Mouse (Mus musculus) MEL (cell line): ENCODE measurements at regions not wholly inside any gene's neighbourhood (a gene's known extent, or its start where the extent isn't known, plus 50 kb on each side); places are given as distances from the start of the nearest gene placed in this dataset.
A peak's percentile ranks its signal among the peaks of the same experiment; 100 is the strongest.

Source experiments
- DNase-seq: peaks from one replicate; pipeline ENCODE4 v3.0.0; 2011; ENCODE audit warnings: low read depth, low spot score
- H3K27ac ChIP-seq: 2 replicates; pipeline ENCODE4 v1.5.1; 2012; ENCODE audit warnings: low read depth, mild to moderate bottlenecking, control low read depth, low read length, moderate library complexity; ENCODE audit not compliant: control insufficient read depth
- H3K27me3 ChIP-seq, 2 experiments: fragments of 150-350 bp in 1 of 2; sonication (generic) in 1 of 2; 2 replicates each; pipeline ENCODE4 v1.6.1; 2012; ENCODE audit warnings: low read length in 2 of 2, mild to moderate bottlenecking in 2 of 2, improper control_type of control experiment in 1 of 2, moderate library complexity in 1 of 2; ENCODE audit not compliant: insufficient read depth in 2 of 2, control insufficient read depth in 1 of 2
- H3K36me3 ChIP-seq, 2 experiments: 2 replicates each; pipeline ENCODE4 v1.6.1; 2012 to 2014; ENCODE audit warnings: low read length in 2 of 2, improper control_type of control experiment in 1 of 2, inconsistent platforms in 1 of 2, mild to moderate bottlenecking in 1 of 2; ENCODE audit not compliant: insufficient read depth in 2 of 2, control insufficient read depth in 1 of 2
- H3K4me1 ChIP-seq, 2 experiments: fragments of 150-350 bp in 1 of 2; sonication (generic) in 1 of 2; 2 replicates each; pipeline ENCODE4 v1.6.1; 2012; ENCODE audit warnings: low read length in 2 of 2, improper control_type of control experiment in 1 of 2, mild to moderate bottlenecking in 1 of 2; ENCODE audit not compliant: insufficient read depth in 2 of 2, control insufficient read depth in 1 of 2
- H3K4me3 ChIP-seq, 2 experiments: fragments of 150-350 bp in 1 of 2; sonication (generic) in 1 of 2; 2 replicates each; pipeline ENCODE4 v1.5.1; 2012; ENCODE audit warnings: low read depth in 2 of 2, low read length in 2 of 2, mild to moderate bottlenecking in 2 of 2, moderate library complexity in 2 of 2, control low read depth in 1 of 2, improper control_type of control experiment in 1 of 2; ENCODE audit not compliant: control insufficient read depth in 1 of 2, insufficient read depth in 1 of 2
- H3K79me2 ChIP-seq: 2 replicates; pipeline ENCODE4 v1.6.1; 2012; ENCODE audit warnings: mild to moderate bottlenecking, low read length, moderate library complexity; ENCODE audit not compliant: control insufficient read depth, poor library complexity, insufficient read depth
- H3K9ac ChIP-seq: 2 replicates; pipeline ENCODE4 v1.6.1; 2012; ENCODE audit warnings: low read depth, mild to moderate bottlenecking, control low read depth, low read length, moderate library complexity; ENCODE audit not compliant: control insufficient read depth, poor library complexity, severe bottlenecking
- H3K9me3 ChIP-seq: fragments of 150-350 bp; sonication (generic); replicated peaks from 2 replicates; pipeline ENCODE4 v1.6.1; 2012; ENCODE audit warnings: mild to moderate bottlenecking, low read length, improper control_type of control experiment, moderate library complexity; ENCODE audit not compliant: insufficient read depth
- BHLHE40 ChIP-seq: IDR thresholded peaks from 2 replicates; pipeline ENCODE4 v1.6.1; 2012; ENCODE audit warnings: low read depth, mild to moderate bottlenecking, inconsistent platforms, low read length, improper control_type of control experiment, borderline replicate concordance
- CHD1 ChIP-seq: IDR thresholded peaks from 2 replicates; pipeline ENCODE4 v1.6.1; 2012; ENCODE audit warnings: low read depth, mild to moderate bottlenecking, inconsistent platforms, low read length, improper control_type of control experiment
- CHD2 ChIP-seq: IDR thresholded peaks from 2 replicates; pipeline ENCODE4 v1.6.1; 2011; ENCODE audit warnings: low read length, improper control_type of control experiment
- CTCF ChIP-seq, 3 experiments: IDR thresholded peaks in 2 of 3; conservative IDR thresholded peaks in 1 of 3; 2 replicates each; pipeline ENCODE4 v1.5.1; 2011 to 2012; ENCODE audit warnings: low read length in 3 of 3, low read depth in 2 of 3, mild to moderate bottlenecking in 2 of 3, improper control_type of control experiment in 1 of 3, inconsistent platforms in 1 of 3, mixed read lengths in 1 of 3, moderate library complexity in 1 of 3; ENCODE audit not compliant: control insufficient read depth in 1 of 3, insufficient read depth in 1 of 3, poor library complexity in 1 of 3, severe bottlenecking in 1 of 3
- ELF1 ChIP-seq: IDR thresholded peaks from 2 replicates; pipeline ENCODE4 v1.6.1; 2014; ENCODE audit warnings: low read depth, mild to moderate bottlenecking, inconsistent platforms, low read length, improper control_type of control experiment, moderate library complexity
- EP300 ChIP-seq, 2 experiments: IDR thresholded peaks; 2 replicates each; pipeline ENCODE4 v1.6.1; 2011; ENCODE audit warnings: improper control_type of control experiment in 2 of 2, low read length in 2 of 2, low read depth in 1 of 2, mild to moderate bottlenecking in 1 of 2
- ETS1 ChIP-seq: IDR thresholded peaks from 2 replicates; pipeline ENCODE4 v1.6.1; 2012; ENCODE audit warnings: low read depth, mild to moderate bottlenecking, inconsistent platforms, low read length, improper control_type of control experiment, moderate library complexity
- HCFC1 ChIP-seq: IDR thresholded peaks from 2 replicates; pipeline ENCODE4 v1.6.1; 2012; ENCODE audit warnings: low read depth, mild to moderate bottlenecking, inconsistent platforms, low read length, improper control_type of control experiment, moderate library complexity
- JUND ChIP-seq: IDR thresholded peaks from 2 replicates; pipeline ENCODE4 v1.6.1; 2011; ENCODE audit warnings: low read depth, mild to moderate bottlenecking, improper control_type of control experiment, low read length
- MAFK ChIP-seq: IDR thresholded peaks from 2 replicates; pipeline ENCODE4 v1.6.1; 2011; ENCODE audit warnings: low read depth, mild to moderate bottlenecking, low read length, improper control_type of control experiment, borderline replicate concordance
- MAZ ChIP-seq: IDR thresholded peaks from 2 replicates; pipeline ENCODE4 v1.6.1; 2012; ENCODE audit warnings: low read depth, mild to moderate bottlenecking, inconsistent platforms, low read length, improper control_type of control experiment
- MYB ChIP-seq: IDR thresholded peaks from 2 replicates; pipeline ENCODE4 v1.6.1; 2011; ENCODE audit warnings: mild to moderate bottlenecking, low read depth, low read length, improper control_type of control experiment
- NELFE ChIP-seq: IDR thresholded peaks from 2 replicates; pipeline ENCODE4 v1.6.1; 2011; ENCODE audit warnings: low read depth, low read length, improper control_type of control experiment
- POLR2AphosphoS2 ChIP-seq: IDR thresholded peaks from 2 replicates; pipeline ENCODE4 v1.6.1; 2011; ENCODE audit warnings: low read length, improper control_type of control experiment
- POLR2AphosphoS5 ChIP-seq: IDR thresholded peaks from 2 replicates; pipeline ENCODE4 v1.6.1; 2012; ENCODE audit warnings: low read depth, borderline replicate concordance, mild to moderate bottlenecking, inconsistent platforms, low read length, moderate library complexity, mixed read lengths
- RAD21 ChIP-seq: IDR thresholded peaks from 2 replicates; pipeline ENCODE4 v1.6.1; 2011; ENCODE audit warnings: mild to moderate bottlenecking, low read depth, low read length, improper control_type of control experiment
- TAL1 ChIP-seq: IDR thresholded peaks from 2 replicates; pipeline ENCODE4 v1.6.1; 2012; ENCODE audit warnings: mild to moderate bottlenecking, inconsistent platforms, low read length, moderate library complexity, mixed read lengths
- TCF12 ChIP-seq: IDR thresholded peaks from 2 replicates; pipeline ENCODE4 v1.6.1; 2014; ENCODE audit warnings: low read depth, mild to moderate bottlenecking, inconsistent platforms, low read length, improper control_type of control experiment, moderate library complexity
- UBTF ChIP-seq: IDR thresholded peaks from 2 replicates; pipeline ENCODE4 v1.6.1; 2012; ENCODE audit warnings: low read depth, mild to moderate bottlenecking, inconsistent platforms, low read length, improper control_type of control experiment, moderate library complexity, borderline replicate concordance; ENCODE audit not compliant: insufficient read depth
- ZC3H11A ChIP-seq: IDR thresholded peaks from 2 replicates; pipeline ENCODE4 v1.6.1; 2012; ENCODE audit warnings: low read depth, mild to moderate bottlenecking, inconsistent platforms, low read length, improper control_type of control experiment
- ZMIZ1 ChIP-seq: IDR thresholded peaks from 2 replicates; pipeline ENCODE4 v1.6.1; 2012; ENCODE audit warnings: low read depth, mild to moderate bottlenecking, inconsistent platforms, low read length, improper control_type of control experiment, moderate library complexity
- ZNF384 ChIP-seq: IDR thresholded peaks from 2 replicates; pipeline ENCODE4 v1.6.1; 2012; ENCODE audit warnings: low read depth, mild to moderate bottlenecking, inconsistent platforms, low read length, improper control_type of control experiment

DNA sequence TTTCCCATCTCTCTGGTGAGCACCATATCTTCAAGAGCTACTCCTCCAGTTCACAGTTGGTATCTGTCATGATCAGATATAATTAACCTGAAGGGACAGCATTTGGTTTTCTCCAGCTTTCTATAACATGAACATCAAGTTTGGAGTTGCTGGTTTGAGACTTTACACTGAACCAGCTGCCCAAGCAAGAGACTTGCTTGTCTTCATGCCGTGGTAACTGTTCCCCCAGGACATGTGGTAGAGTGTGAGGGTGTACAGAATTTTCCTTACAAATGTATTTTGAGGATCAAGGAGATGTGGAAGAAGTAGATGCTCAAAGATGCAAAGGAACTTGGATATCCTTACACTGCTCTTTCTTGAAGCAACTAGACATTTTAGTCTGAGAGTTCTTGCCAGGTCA, 200.0 kb upstream of the Eci2 start:
- H3K9ac ChIP-seq = no peak overlapping the region
- no peaks in the 10 kb centered on the region for H3K9me3 ChIP-seq
- no peak overlapping the region for H3K27ac ChIP-seq
- no peaks in the 10 kb centered on the region for H3K4me1 ChIP-seq
- no peaks in the 10 kb centered on the region for H3K79me2 ChIP-seq
- TF ChIP-seq JUND = no peak
- no peak for TF ChIP-seq POLR2AphosphoS2
- H3K27me3 ChIP-seq = no peaks in the 10 kb centered on the region
- H3K4me3 ChIP-seq = no peak overlapping the region
- H3K36me3 ChIP-seq = no peaks in the 10 kb centered on the region
- no peak for DNase-seq

DNA sequence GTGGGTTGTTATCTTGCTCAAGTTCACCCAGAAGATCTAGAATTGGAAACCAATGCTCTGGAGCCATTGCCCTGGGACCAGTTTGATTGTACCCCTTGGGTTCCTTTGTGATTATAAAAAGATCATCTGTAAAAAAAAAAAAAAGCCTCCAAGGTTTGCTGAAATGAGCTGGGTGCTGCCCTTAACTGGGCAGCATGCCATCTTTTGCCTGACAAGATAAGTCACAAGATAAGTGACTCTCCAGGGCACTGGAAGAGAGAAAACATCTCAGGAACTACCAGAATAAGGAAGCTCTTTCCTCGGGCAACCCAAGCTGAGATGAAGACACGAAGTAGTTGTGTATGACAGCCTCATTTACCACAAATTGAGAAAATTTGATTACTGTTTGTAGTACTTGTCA, 202.7 kb upstream of the Eci2 start:
- TF ChIP-seq MAZ = no peak
- no peak for TF ChIP-seq ZMIZ1
- no peak for TF ChIP-seq TAL1
- TF ChIP-seq RAD21 = no peak
- TF ChIP-seq BHLHE40 = no peak
- no peak for TF ChIP-seq MYB
- TF ChIP-seq EP300 (IDR thresholded peaks at IDR 0.05; ENCODE audit: low read depth in 1 of 2, low read length in 2 of 2) = no peak
- TF ChIP-seq UBTF = no peak
- no peak for TF ChIP-seq ZNF384
- TF ChIP-seq POLR2AphosphoS5 = no peak
- no peak for TF ChIP-seq ZC3H11A
- no peak for TF ChIP-seq CHD1
- TF ChIP-seq, all 39 proteins: peak for 0
- no peaks in the 10 kb centered on the region for H3K9me3 ChIP-seq
- no peaks in the 10 kb centered on the region for H3K36me3 ChIP-seq
- H3K9ac ChIP-seq = no peak overlapping the region
- no peaks in the 10 kb centered on the region for H3K27me3 ChIP-seq
- no peak overlapping the region for H3K4me3 ChIP-seq
- peak; percentile 6 for DNase-seq
- H3K4me1 ChIP-seq = no peaks in the 10 kb centered on the region
- no peak overlapping the region for H3K27ac ChIP-seq
- H3K79me2 ChIP-seq = no peaks in the 10 kb centered on the region

GRCm38 (mm10) chr13:35233636-35234035, 206.7 kb upstream of the Eci2 start:
- no peaks in the 10 kb centered on the region for H3K4me1 ChIP-seq
- no peak for TF ChIP-seq JUND
- no peak for TF ChIP-seq ETS1
- no peak for TF ChIP-seq MAZ
- TF ChIP-seq MAFK = no peak
- no peak for TF ChIP-seq CTCF (IDR thresholded peaks at IDR 0.05 in 2 of 3, conservative IDR thresholded peaks at IDR 0.05 in 1 of 3; ENCODE audit: control insufficient read depth in 1 of 3, insufficient read depth in 1 of 3, low read depth in 2 of 3, low read length in 3 of 3, poor library complexity in 1 of 3, severe bottlenecking in 1 of 3)
- TF ChIP-seq POLR2AphosphoS5 = no peak
- TF ChIP-seq MYB = no peak
- TF ChIP-seq CHD2 = no peak
- no peak for TF ChIP-seq HCFC1
- TF ChIP-seq TCF12 = no peak
- TF ChIP-seq ZC3H11A = no peak
- TF ChIP-seq NELFE = no peak
- TF ChIP-seq ELF1 = no peak

More at GRCm38 (mm10) chr13:35233636-35234035, 206.7 kb upstream of the Eci2 start:
- no peak for DNase-seq
- no peaks in the 10 kb centered on the region for H3K36me3 ChIP-seq
- no peak overlapping the region for H3K27ac ChIP-seq
- H3K4me3 ChIP-seq = no peak overlapping the region
- H3K79me2 ChIP-seq = no peaks in the 10 kb centered on the region
- no peaks in the 10 kb centered on the region for H3K9me3 ChIP-seq
- no peaks in the 10 kb centered on the region for H3K27me3 ChIP-seq
- no peak overlapping the region for H3K9ac ChIP-seq
